Mouse (Mus musculus) gastrocnemius, postnatal 14 days (tissue): ENCODE results near the gene Olfr1440. TPM values are rescaled to one million over a fixed set of nuclear protein-coding genes. Genes with fewer than 3 reads are reported as not detected.

Experiments
- DNase-seq: peaks from one replicate; pipeline ENCODE4 v3.0.0; 2021; ENCODE audit warnings: mixed read lengths
- intact Hi-C: fragments of 180-260 bp; cut with DNase I; formaldehyde crosslinking; loops from one replicate; pipeline ENCODE4 v1.15.1; 2025; ENCODE audit warnings: low total_unique reads
- long read RNA-seq, 2 experiments: library from polyadenylated mRNA; stranded (forward); transcript quantifications; one replicate each; pipeline ENCODE4 v2.0.0; 2021
- total RNA-seq, 2 experiments: library from RNA; stranded (reverse); gene quantifications; 2 replicates each; pipeline ENCODE4 v1.2.3; 2021

The Olfr1440 gene
- not detected for total RNA-seq
- long read RNA-seq, experiment 1: 0 reads
- long read RNA-seq, experiment 2: 0 reads

DNA sequence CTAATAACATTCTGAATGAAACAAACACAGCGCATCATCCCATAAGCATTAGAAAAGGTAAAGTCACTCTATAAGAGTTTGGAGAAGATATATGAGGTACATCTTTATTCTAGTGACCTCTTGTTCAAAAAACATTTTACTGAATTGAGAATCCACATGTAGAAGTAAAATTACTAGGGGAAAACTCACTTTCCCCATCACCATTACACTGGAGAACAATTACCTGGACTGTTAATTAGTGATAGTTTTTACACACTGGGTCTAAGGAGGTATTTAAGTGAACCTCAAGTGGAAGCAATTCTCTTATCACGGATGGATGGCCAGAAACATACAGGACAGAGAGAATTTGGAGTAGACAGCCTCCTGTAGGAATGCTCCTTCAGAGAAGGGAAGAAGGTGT is at the start of gene Olfr1440:
Gene Olfr1440, plus strand, starts transcription at position 301 of the 400 bp plus-strand sequence.
- DNase-seq: no peak
- intact Hi-C loops: no loop called here

DNA sequence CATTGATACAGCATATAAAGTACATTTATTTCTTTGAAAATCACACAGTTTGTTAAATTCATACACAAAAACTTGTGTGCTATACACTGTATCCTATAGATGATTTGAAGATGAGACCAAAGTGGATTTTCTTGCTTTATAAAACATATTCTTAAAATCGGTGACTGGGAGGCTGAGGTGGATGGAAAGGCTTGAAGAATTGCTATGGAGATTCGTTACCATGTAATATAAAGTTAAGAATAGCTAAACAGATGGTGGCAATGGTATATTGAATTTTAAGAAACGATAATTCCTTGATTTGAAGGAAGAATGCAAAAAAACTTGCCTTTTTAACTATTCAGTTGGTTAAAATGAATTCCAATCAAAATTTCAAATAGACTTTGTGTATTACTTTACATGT is 14.1 kb upstream of the Olfr1440 start:
- intact Hi-C loops: no loop called here
- DNase-seq: no peak

DNA sequence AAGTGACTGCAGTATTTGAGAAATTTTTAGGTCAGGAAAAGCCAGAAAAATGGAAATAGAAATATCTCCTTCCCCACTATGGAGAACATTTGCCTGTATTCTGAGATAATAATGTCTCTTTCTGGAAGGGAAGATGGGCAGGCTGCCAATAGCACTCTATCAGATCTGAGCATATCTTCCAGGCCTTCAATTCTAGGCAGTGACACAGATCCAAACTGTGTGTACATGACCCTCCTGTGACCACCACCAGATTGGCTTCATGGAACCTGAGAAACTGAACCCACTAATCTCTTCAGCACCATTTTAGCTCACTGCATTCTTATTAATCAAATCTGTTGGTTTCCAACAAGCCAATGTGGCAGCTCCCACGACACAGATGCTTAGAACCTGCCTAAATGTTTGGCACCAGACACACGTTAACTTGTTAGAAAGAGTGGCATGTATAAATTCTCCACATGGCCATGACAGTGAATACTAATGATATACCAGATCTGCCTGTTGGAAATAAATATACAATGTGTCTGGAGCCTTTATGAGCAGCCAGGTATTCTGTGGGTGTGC is 12.5 kb upstream of the Olfr1440 start:
- DNase-seq: no peak
- intact Hi-C loops: no loop called here

DNA sequence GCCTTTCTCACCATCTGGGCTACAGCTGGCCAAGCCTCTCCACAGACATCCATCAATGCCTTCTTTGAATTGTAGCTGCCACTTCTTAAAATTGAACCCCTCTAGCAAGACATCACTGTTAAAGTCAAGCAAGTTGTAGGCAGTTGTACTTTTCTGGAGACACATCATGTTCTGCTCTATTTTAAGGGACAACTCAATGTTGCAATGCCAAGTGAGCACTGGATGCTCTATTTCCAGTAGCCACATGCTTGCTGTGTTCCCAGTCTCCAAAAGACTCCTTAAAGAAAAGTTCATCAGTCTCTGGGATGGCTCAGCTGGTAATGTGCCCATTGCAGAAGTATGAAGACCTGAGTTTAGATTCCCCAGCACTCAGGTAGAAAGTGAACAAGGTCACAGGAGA is 26.7 kb downstream of the Olfr1440 start:
- DNase-seq: no peak
- intact Hi-C loops: no loop called here

DNA sequence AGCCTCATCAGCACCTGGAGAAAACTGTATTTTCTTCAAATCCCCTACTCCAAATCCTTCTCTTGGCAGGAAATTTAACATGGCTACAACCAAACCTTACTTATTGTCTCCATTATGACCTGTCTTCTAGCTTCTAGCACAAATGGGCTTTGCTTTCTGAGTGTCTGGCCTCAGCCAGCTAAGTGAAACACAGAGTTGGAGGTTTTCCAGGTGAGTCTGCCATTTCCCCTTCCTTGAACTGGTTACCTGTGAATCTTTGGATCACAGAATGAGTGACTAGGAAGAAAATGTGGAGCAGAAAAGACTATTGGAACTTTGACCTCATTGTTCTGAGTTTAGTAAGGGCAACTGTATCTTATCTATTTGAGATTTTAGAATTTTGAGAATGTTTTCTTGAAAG is 30.3 kb downstream of the Olfr1440 start, which contains the start of gene Olfr1441:
Gene Olfr1441, plus strand, starts transcription at position 73 of the 400 bp plus-strand sequence.
- intact Hi-C loops: no loop called here
- DNase-seq: no peak

DNA sequence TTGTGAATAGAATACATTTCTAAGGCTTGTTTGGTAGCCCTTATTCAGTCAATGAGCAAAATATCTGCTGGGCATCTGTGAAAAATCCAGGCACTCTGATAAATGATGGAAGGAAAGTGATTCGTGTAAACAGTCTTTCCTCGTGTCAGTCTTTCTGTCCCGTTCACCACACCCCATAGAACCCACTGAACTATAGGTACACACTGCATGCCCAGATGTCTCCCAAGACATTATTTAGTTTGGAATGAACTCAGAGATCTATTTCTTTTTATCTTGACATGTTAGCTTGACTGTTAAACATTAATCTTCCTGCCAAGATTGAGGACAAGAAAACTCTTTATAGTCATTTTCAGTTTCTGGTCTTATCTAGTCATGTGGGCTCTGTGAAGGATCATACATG is 31.2 kb downstream of the Olfr1440 start:
- intact Hi-C loops: no loop called here
- no peak for DNase-seq

DNA sequence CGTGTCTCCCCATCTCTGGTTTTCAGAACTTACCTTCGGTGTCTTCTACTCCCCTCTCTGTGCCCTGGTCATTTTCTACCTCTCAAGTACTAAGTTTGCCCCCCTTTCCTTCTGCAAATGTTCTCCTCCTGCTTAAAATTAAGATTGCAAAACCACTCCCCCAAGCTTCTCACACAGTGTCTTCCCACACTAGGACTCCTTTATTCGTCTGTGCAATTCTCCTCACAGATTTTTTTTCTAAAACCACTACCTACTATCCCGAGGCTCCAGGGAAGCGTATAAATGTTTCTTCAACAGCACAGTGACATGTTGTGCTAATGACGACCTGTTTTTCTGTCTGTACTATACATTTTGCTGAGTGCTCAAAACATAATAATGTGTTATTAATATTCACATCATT is 33.5 kb downstream of the Olfr1440 start:
- intact Hi-C loops: no loop called here
- no peak for DNase-seq

DNA sequence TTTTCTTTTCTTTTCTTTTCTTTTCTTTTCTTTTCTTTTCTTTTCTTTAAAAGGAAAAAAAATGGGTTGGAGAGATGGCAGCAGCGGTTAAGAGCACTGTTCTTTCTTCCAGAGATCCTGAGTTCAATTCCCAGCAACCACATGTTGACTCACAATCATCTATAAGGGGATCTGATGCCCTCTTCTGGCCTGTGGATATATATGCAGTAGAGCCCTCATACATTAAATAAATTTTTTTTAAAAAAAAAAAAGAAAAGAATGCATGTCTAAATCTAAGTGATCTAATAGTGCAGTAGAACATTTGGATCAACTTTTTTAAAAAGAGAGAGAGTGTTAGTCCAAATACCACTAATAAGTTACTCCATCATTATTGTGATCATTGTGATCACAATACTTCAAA is 34.6 kb downstream of the Olfr1440 start:
- intact Hi-C loops: no loop called here
- DNase-seq: no peak

DNA sequence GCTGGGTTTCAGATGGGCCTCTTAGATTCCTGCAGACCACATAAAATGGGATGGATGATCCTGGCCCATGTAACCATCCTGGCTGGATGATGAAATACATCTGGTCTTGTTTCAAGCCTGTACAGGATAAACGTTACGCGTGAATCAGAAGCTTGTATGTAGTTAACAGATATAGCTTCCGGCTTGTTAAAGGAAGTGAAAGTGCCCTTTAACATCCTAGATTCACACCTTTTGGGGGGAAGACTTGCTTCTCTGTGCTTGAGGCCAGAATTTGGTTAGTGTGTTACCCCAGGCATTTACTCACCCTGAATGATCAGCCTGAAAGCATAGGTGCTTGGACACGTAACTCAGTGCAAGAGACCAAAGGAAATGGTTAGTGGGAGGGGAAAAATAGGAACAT is 40.0 kb downstream of the Olfr1440 start:
- no peak for DNase-seq
- intact Hi-C loops: no loop called here

DNA sequence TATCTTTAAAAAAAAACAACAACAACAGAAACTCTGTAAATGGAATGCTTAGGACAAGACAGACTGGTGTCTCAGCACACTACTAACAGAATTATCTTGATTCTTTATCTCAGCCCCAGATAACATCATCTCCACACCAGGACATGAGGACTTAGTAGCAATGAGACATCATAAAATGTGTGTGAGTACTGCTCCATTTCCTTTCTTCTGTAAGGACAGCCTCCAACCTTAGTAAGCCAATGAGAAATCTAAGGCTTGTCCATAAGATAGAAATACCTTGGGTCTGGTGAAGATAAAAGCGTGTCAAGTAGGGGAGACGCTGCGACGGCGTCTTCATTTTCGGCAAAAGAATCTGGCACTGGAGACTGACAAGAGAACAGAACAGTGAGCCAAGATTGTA is 40.5 kb downstream of the Olfr1440 start, which contains the start of gene Pfpl:
Gene Pfpl, plus strand, starts transcription at position 301 of the 400 bp plus-strand sequence.
- no peak for DNase-seq
- intact Hi-C loops: no loop called here

DNA sequence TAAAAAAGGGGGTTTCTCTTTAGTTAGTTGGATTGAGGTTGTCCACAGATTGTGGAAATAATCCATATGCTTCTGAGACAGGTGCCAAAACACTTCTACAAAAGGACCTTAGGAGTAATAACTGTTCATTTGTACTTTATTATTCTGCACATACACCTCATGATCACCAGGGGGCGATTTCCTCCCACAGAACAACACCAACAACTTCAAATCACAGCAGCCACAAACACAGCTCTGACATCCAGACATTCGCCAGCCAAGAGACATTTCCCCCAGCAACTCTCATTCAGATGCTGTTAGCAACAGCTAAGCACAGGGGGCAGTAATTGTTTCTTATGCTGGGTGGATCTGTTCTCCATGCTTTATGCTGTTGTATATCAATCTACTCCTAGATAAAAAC is 46.0 kb downstream of the Olfr1440 start:
- DNase-seq: peak; percentile 26
- intact Hi-C loops: no loop called here

DNA sequence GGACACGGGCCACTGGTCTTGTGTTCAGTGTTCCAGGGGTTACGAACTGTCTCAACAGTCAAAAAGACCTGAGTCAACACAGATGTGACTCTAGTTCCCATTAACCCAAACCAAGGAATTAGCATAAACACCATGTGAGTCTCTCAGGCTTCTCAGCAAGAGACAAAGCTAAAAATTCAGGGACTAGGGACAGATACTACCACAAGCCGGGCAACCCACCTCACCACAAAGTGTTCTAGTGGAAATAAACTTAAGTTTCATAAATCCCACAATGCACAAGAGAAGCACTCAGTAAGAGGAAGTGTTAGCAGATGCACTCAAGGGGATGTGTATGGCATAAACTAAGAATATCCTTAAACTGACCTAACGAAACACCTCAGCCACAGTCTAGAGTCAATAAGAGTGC is 47.9 kb downstream of the Olfr1440 start:
- no peak for DNase-seq
- intact Hi-C loops: no loop called here

DNA sequence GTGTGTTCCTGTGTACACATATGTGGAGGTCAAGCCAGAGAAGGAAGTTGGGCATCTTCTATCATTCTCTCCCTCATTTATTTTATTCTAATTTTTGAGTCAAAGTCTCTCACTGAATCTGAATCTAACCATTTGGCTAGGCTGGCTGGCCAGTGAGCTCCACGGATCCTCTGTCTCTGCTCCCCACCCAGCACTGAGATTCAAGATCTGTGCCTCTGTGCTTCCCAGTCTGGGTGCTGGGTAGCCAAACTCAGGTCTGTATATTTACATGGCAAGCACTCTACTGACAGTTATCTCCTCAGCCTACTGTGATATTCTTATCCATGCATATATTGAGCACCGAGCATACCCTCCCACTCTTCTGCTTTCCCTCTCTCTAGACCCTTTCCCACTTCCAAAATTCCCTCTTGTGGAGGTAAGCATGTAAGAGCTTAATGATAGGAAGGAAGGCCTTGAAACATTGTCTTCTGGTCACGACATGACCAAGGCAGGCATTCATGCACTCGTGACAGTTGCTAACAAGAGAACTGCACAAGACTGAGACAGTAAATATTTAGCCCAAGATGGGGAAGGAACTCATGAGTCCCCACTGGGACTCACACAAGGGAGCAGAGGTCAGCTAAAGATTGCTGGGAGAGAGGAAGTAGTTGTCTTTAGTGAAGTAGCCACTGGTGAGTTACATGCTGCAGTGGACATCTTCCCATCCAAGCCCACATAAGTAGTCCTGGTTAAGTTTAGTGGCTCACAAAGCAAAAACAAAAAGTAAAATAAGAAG is 48.9 kb downstream of the Olfr1440 start:
- DNase-seq: no peak
- intact Hi-C loops: no loop called here

DNA sequence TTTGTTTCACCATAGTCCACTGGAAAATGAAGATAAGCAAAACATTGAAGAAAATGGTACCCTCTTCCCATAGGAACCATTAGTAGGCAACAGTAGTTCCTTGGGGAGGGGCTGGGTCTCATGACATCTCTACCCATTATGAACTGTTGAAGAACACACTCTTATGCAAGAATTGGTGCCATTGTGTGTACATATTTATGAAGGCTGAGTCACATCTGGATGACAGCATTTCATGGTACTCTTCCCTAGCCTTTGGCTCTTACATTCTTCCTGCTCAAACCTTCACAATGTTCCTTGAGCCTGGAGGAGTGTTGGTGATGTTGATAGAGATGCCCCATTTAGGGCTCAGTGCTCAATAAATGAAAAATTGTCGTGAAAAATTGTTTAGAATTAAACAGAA is 52.5 kb downstream of the Olfr1440 start:
- no peak for DNase-seq
- intact Hi-C loops: no loop called here

DNA sequence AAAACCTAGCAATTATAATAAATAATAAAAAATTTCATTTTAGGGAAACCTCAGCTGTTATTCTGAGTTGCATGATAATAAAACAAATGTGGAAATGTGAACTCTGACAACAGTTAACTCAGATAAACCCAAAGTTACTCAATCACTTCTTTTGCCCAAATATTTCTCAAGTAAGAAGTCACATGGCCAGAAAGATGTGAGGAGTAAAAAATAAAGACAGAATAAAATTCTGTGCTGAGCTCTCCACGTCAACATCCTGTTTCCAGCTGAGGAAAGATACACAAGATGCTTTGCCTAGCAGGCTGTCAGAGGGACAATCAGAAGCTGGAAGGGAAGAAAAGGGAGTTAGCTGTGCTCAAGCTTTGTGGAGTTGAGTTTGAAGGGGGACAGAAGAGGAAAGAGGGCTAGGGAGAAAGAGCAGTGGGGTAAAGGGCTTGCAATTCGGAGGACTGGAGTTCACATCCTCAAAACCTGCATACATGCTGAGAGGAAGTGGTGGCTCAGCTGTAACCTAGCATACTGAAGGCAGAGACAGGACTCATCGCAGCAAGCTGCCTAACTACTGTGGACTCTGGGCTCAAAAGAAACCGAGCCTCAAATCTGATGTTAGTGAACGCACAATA is 53.1 kb downstream of the Olfr1440 start:
- intact Hi-C loops: no loop called here
- no peak for DNase-seq

DNA sequence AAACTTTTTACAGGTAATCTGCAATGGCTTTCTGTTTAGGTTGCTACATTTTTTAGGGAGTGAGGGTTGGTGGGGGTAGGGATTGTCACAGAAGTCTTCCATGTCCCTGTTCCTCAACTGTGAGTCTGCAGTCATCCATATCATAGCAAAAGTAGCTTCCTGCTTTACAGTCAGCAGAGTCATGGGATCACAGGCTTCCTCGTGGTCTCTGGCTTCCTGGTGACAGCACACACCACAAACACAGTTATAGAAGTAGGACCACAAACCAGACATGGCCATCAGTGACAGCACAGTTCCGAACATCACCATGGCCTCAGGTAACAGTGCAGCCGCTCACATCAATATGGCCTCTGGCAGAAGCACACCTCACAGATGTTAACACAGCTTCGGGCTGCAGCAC is 55.5 kb downstream of the Olfr1440 start:
- no peak for DNase-seq
- intact Hi-C loops: no loop called here

DNA sequence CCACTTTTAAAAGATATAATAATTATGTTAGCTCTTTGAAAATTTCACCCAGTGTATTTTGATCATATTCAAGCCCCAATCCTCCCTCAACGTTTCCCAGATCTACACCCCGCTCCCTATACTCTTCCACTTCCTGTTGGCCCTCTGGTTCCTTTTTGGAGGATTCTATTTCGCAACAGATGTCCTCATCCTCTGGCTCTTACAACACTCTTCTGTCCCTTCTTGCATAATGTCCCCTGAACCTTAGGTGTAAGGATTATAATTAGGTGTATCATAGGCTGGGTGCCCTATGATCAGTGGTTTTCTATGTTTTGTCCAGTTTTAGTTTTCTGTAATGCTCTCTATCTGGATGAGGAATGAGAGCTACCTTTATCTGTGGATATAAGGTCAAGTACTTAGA is 57.9 kb downstream of the Olfr1440 start:
- DNase-seq: no peak
- intact Hi-C loops: no loop called here
